Mouse (Mus musculus): Measurements from ENCODE around the gene Kcnma1.

DNA sequence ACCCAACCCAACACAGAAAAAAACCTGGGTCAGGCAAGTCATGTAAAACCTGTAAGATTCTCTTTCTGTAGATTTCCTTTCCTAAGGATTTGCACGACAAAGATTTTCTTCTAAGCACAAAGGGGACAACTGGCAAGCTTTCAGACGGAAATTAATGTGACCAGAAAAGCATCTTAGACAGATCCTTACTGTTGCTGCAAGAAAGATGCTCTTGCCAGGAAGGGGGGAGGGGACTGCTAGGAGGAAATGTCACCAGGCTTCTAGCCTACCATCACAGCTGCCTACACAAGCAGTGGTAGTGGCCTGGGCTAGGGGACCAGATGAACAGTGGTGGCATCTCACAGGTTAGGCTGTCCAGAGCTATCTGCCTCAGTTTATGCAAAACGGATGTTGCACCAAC, 308.6 kb downstream of the Kcnma1 start:
- TF ChIP-seq TCF12 (IDR thresholded peaks at IDR 0.05; ENCODE audit: insufficient read depth, poor library complexity, severe bottlenecking) (no peak), POLR2A (IDR thresholded peaks at IDR 0.05; ENCODE audit: insufficient read length, low read depth) (no peak), USF1 (IDR thresholded peaks at IDR 0.05; ENCODE audit: low read depth) (no peak), POLR2AphosphoS2 (IDR thresholded peaks at IDR 0.05; ENCODE audit: insufficient read length, low read depth) (no peak), SRF (IDR thresholded peaks at IDR 0.05; ENCODE audit: control insufficient read depth, insufficient read length, low read depth) (no peak), E2F4 (IDR thresholded peaks at IDR 0.05; ENCODE audit: insufficient read depth) (no peak), REST (IDR thresholded peaks at IDR 0.05; ENCODE audit: insufficient read depth, insufficient read length) (no peak), MYOG (IDR thresholded peaks at IDR 0.05; ENCODE audit: control insufficient read depth in 1 of 3, insufficient read depth in 1 of 3, insufficient read length in 2 of 3, low read depth in 2 of 3) (no peak), MAX (IDR thresholded peaks at IDR 0.05; ENCODE audit: low read depth) (no peak), MYOD1 (IDR thresholded peaks at IDR 0.05; ENCODE audit: control insufficient read depth in 1 of 3, insufficient read length in 2 of 3, low read depth in 2 of 3) (no peak), CEBPB (IDR thresholded peaks at IDR 0.05; ENCODE audit: insufficient read depth, poor library complexity, severe bottlenecking) (no peak), TCF3 (IDR thresholded peaks at IDR 0.05; ENCODE audit: insufficient read length, low read depth) (no peak)
